Mouse (Mus musculus): ENCODE data around the gene Isyna1. TPM values are rescaled to one million over a fixed set of nuclear protein-coding genes. Genes with fewer than 3 reads are reported as not detected.
A peak's percentile ranks its signal among the peaks of the same experiment; 100 is the strongest.

Isyna1 gene
- polyA plus RNA-seq (2011; ENCODE audit: insufficient read length, low read depth, missing spikeins) = 17.9 and 18.6 TPM in 2 replicates

- Histone ChIP-seq H3K4me3 (ENCODE audit: insufficient read depth, low read length) (peak within 1 kb of the TSS; percentile 35), H3K4me1 (ENCODE audit: control insufficient read depth, insufficient read depth, low read length) (no peaks in the 10 kb centered on the region), H3K27ac (ENCODE audit: insufficient read depth, low read length) (0 out of 2 replicates have a peak within 1 kb of the TSS, but pooled peaks have one; percentile 4)
- TF ChIP-seq POLR2A (IDR thresholded peaks at IDR 0.05; ENCODE audit: low read depth, low read length) (peak; percentile 90), CTCF (IDR thresholded peaks at IDR 0.05; ENCODE audit: borderline replicate concordance, insufficient read depth, low read length) (no peak)
These were observed at the start of gene Isyna1 for GRCm38 (mm10) chr8:70593961-70594609. TSS of gene Isyna1 (plus strand) at chr8:70594373.

- Histone ChIP-seq H3K4me3 (ENCODE audit: insufficient read depth, low read length) (no peak overlapping the region), H3K27ac (ENCODE audit: insufficient read depth, low read length) (no peak overlapping the region), H3K4me1 (ENCODE audit: control insufficient read depth, insufficient read depth, low read length) (peaks cover 11% of the 10 kb centered on the region; the same call in 1 of the 2 replicates)
- TF ChIP-seq CTCF (IDR thresholded peaks at IDR 0.05; ENCODE audit: borderline replicate concordance, insufficient read depth, low read length) (no peak), POLR2A (IDR thresholded peaks at IDR 0.05; ENCODE audit: low read depth, low read length) (no peak)
These were observed 47.8 kb upstream of the Isyna1 start for GRCm38 (mm10) chr8:70546412-70546811.

- TF ChIP-seq POLR2A (IDR thresholded peaks at IDR 0.05; ENCODE audit: low read depth, low read length) = no peak
- TF ChIP-seq CTCF (IDR thresholded peaks at IDR 0.05; ENCODE audit: borderline replicate concordance, insufficient read depth, low read length) = no peak
- Histone ChIP-seq H3K4me3 (ENCODE audit: insufficient read depth, low read length) (no peak overlapping the region), H3K27ac (ENCODE audit: insufficient read depth, low read length) (no peak overlapping the region), H3K4me1 (ENCODE audit: control insufficient read depth, insufficient read depth, low read length) (peaks cover 10% of the 10 kb centered on the region; the same call in 1 of the 2 replicates)
These were observed 46.4 kb upstream of the Isyna1 start for GRCm38 (mm10) chr8:70547762-70548161.

GRCm38 (mm10) chr8:70549412-70550184, 44.6 kb upstream of the Isyna1 start:
- Histone ChIP-seq H3K27ac (ENCODE audit: insufficient read depth, low read length) (no peak overlapping the region), H3K4me3 (ENCODE audit: insufficient read depth, low read length) (no peak overlapping the region), H3K4me1 (ENCODE audit: control insufficient read depth, insufficient read depth, low read length) (peaks cover 14% of the 10 kb centered on the region; the same call in 1 of the 2 replicates)
- TF ChIP-seq POLR2A (IDR thresholded peaks at IDR 0.05; ENCODE audit: low read depth, low read length) (no peak), CTCF (IDR thresholded peaks at IDR 0.05; ENCODE audit: borderline replicate concordance, insufficient read depth, low read length) (no peak)

GRCm38 (mm10) chr8:70551558-70552161, 42.5 kb upstream of the Isyna1 start:
- TF ChIP-seq POLR2A (IDR thresholded peaks at IDR 0.05; ENCODE audit: low read depth, low read length) (no peak), CTCF (IDR thresholded peaks at IDR 0.05; ENCODE audit: borderline replicate concordance, insufficient read depth, low read length) (no peak)
- Histone ChIP-seq H3K4me1 (ENCODE audit: control insufficient read depth, insufficient read depth, low read length) (peaks cover 9% of the 10 kb centered on the region; the same call in 1 of the 2 replicates), H3K4me3 (ENCODE audit: insufficient read depth, low read length) (no peak overlapping the region), H3K27ac (ENCODE audit: insufficient read depth, low read length) (no peak overlapping the region)

GRCm38 (mm10) chr8:70552836-70553235, 41.3 kb upstream of the Isyna1 start:
- no peak overlapping the region for H3K27ac ChIP-seq (ENCODE audit: insufficient read depth, low read length)
- peaks cover 8% of the 10 kb centered on the region; the same call in 1 of the 2 replicates for H3K4me1 ChIP-seq (ENCODE audit: control insufficient read depth, insufficient read depth, low read length)
- TF ChIP-seq POLR2A (IDR thresholded peaks at IDR 0.05; ENCODE audit: low read depth, low read length) = no peak
- no peak for TF ChIP-seq CTCF (IDR thresholded peaks at IDR 0.05; ENCODE audit: borderline replicate concordance, insufficient read depth, low read length)
- H3K4me3 ChIP-seq (ENCODE audit: insufficient read depth, low read length) = no peak overlapping the region

GRCm38 (mm10) chr8:70553740-70554139, 40.4 kb upstream of the Isyna1 start:
- TF ChIP-seq CTCF (IDR thresholded peaks at IDR 0.05; ENCODE audit: borderline replicate concordance, insufficient read depth, low read length) = no peak
- TF ChIP-seq POLR2A (IDR thresholded peaks at IDR 0.05; ENCODE audit: low read depth, low read length) = no peak
- peaks cover 11% of the 10 kb centered on the region; the same call in 1 of the 2 replicates for H3K4me1 ChIP-seq (ENCODE audit: control insufficient read depth, insufficient read depth, low read length)
- no peak overlapping the region for H3K4me3 ChIP-seq (ENCODE audit: insufficient read depth, low read length)
- H3K27ac ChIP-seq (ENCODE audit: insufficient read depth, low read length) = no peak overlapping the region

- TF ChIP-seq POLR2A (IDR thresholded peaks at IDR 0.05; ENCODE audit: low read depth, low read length) (no peak), CTCF (IDR thresholded peaks at IDR 0.05; ENCODE audit: borderline replicate concordance, insufficient read depth, low read length) (no peak)
- Histone ChIP-seq H3K4me1 (ENCODE audit: control insufficient read depth, insufficient read depth, low read length) (peaks cover 11% of the 10 kb centered on the region; the same call in 1 of the 2 replicates), H3K27ac (ENCODE audit: insufficient read depth, low read length) (no peak overlapping the region), H3K4me3 (ENCODE audit: insufficient read depth, low read length) (no peak overlapping the region)
These were observed 39.0 kb upstream of the Isyna1 start for GRCm38 (mm10) chr8:70555079-70555747.

- Histone ChIP-seq H3K4me3 (ENCODE audit: insufficient read depth, low read length) (no peak overlapping the region), H3K27ac (ENCODE audit: insufficient read depth, low read length) (no peak overlapping the region), H3K4me1 (ENCODE audit: control insufficient read depth, insufficient read depth, low read length) (peaks cover 11% of the 10 kb centered on the region; the same call in 1 of the 2 replicates)
- no peak for TF ChIP-seq CTCF (IDR thresholded peaks at IDR 0.05; ENCODE audit: borderline replicate concordance, insufficient read depth, low read length)
- TF ChIP-seq POLR2A (IDR thresholded peaks at IDR 0.05; ENCODE audit: low read depth, low read length) = no peak
These were observed 35.8 kb upstream of the Isyna1 start for GRCm38 (mm10) chr8:70558334-70558733.
